Mouse (Mus musculus) layer of hippocampus, postnatal 14 days (tissue): Measurements from ENCODE around the gene Kif26a. TPM values are rescaled to one million over a fixed set of nuclear protein-coding genes. Genes with fewer than 3 reads are reported as not detected.
A peak's percentile ranks its signal among the peaks of the same experiment; 100 is the strongest.

Experiments used
- DNase-seq, 2 experiments: peaks; one replicate each; pipeline ENCODE4 v3.0.0; 2021 to 2022; ENCODE audit warnings: low spot score in 2 of 2, mixed read lengths in 1 of 2
- long read RNA-seq, 2 experiments: library from polyadenylated mRNA; stranded (forward); transcript quantifications; one replicate each; pipeline ENCODE4 v2.0.0; 2021
- total RNA-seq, 2 experiments: library from RNA; stranded (reverse); gene quantifications; 2 replicates each; pipeline ENCODE4 v1.2.3; 2021

The Kif26a gene
- total RNA-seq = 1 to 10 TPM; 7.0 to 8.9 TPM
- long read RNA-seq, experiment 1 = 0 reads
- long read RNA-seq, experiment 2, partial matches to known transcripts = 0 of 1 reads
- long read RNA-seq, experiment 2, other reads (novel, unspliced or antisense) = 1 of 1 reads

DNA sequence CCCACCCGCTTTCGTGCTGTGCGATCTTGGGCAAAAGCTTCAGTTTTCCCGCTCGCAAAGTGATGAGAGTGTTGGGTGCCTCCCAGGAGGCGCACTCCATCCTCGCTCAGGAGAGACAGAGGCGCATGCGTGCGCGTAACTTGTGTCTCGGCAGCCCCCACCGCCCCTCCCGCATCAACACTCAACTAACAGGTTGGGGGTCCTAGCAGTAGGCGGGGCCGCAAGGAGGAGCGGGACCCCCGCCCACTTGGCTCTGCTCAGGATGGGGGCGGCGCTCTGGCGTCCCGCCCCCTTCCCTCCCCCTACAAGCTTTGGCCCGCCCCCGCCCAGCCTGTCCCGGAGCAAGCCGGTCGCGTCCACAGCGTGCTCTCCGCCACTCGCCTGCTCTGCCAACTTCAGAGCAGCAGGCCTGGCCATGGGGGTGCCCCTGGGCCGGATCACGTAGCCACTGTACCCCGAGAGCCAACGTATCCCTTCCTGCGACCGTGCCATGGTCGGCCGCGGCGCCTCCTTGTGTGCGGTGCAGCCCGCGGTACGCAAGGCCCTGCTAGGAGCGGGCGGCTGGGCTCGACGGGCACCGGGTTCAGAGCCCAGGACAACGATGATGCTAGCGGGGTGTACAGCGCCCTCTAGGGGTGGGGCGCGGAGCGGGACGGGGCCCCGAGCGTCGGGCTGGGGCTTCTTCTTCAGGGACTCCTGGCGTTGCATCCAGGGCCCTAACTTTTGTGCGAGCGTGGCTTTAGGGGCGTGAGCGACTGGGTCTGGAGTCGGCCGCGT lies at the start of gene Kif26a:
Gene Kif26a, plus strand, starts transcription at position 334 of the 777 bp plus-strand sequence.
- DNase-seq = no peak

DNA sequence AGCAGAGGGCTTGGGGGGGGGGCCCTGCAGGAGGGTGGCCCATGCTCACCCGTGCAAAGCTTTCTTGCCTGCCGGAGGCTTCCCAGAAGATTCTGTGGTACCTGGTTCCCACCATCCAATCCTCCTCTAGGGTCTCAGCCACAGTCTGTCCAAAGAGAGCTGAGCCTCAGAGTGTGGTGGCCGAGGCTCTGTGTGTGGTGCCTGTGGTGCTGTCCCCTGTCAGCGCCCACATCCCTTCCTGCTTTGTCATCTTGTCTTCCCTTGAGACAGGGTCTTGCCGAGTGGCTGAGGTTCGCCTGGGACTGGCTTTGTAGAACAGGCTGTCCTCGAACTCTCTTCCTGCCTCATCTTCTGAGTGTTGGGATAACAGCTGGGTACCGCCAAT lies 49.3 kb upstream of the Kif26a start:
- DNase-seq = no peak

DNA sequence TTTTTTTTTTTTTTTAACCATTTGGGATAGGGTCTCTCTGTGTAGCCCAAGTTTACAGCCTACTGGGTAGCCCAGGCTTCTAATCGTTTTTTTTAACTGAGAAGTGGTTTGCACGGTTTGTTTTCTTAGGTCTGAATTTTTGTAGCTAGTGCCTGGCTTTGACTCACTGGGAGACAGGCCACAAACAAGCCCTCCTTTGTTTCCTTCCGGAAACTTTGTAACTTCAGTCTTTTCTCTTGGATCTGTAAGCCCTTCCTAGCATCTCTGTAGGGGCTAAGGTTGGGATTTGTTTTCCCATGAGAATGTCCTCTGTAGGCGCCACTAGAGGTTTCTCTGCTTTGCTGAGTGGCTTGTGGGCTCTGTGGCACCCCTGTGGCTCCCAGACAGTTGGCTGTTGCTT lies 45.9 kb upstream of the Kif26a start:
- no peak for DNase-seq

DNA sequence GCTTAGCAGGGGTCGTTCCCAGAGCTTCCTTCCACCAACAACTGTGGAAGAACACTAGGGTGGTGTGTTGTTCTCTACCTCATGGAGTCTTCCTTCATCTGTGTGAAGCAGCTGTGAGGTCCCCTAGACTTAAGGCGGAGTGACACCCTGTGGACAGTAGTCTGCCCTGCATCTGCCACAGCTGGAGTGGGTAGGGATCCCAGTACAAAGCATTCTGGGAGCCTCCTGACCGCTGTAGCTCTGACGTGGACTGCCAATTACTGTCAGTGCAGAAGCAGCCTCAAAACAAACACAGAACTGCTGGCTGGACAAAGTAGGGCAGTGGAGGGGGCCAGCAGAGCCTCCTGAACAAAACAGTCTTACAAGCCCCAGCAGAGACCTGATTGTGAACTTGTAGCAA lies 45.0 kb upstream of the Kif26a start:
- peak in 1 of 2 experiments; percentile 16 for DNase-seq

DNA sequence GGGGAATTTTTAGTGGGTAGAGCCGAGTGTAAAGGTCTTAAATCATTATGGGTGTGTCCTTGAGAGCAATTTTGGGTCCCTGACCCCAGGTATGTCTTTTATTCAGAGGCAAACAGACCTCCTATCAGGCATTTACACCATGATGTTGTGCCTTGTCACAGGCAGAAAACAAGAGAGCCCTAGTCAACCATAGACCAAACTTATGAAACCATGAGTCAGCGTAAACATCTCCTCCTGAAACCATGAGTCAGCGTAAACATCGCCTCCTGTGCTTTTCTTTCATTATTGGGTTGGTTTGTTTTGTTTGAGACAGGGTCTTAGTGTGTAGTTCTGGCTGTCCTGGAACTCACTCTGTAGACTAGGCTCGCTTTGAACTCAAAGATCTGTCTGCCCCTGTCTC lies 42.8 kb upstream of the Kif26a start:
- no peak for DNase-seq

DNA sequence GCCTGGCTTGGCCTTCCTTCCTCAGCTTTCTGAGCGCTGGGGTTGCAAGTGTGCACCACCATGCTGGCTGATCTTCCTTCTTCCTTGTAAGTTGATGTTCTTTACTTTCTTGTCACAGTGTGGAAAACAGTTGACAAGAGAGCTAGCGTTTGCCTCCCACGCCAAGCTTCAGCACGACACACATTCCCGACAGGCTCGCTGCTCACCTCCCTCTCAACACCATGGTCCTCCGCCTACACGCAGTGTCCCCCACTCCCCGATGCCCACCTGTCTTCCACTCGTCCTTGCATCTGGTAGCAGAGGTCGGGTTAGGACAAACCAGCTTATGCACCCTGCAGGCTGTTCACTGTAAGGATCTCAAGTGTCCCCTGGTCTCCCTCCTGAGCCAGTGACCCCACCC lies 41.1 kb upstream of the Kif26a start:
- no peak for DNase-seq

DNA sequence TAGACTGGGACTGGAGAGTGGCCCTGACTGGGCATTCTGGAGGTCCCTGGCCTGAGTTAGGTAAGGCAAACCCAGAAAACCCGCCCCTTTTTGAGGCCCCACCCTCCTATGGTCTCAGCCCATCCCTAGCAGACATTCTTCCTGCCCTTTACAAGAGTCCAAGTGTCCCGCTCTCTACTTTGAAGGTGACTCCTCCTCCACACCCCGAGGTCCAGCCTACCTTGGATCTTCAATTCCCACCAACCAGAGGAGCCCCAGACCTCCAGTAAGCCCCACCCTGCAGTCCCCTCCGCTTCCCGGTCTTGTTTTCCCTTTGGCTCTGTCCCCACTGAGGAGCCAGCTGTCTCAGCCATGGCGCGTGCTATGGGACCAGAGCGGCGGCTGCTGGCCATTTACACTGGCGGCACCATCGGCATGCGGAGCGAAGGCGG lies 39.5 kb upstream of the Kif26a start, which contains the start of gene Aspg:
Gene Aspg, plus strand, starts transcription at position 139 of the 431 bp plus-strand sequence.
- no peak for DNase-seq

DNA sequence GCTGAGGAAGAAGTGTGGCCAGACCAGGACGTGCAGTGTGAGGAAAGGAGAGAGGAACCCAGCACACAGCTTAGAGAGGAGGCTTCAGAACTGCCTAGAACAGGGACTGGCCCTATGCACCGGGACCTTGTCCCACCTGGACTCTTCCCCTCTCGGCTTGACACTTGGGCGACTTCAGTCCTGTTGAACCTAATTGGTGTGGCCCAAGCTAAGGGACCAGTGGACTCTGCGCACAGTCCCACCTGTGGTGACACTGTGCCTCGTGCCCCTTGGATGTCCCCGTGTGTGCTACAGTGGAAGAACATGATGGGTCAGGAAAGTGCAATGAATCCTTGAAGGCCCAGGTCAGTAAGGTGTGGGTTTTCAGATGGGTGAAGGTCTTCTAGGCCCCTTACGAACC lies 38.3 kb upstream of the Kif26a start:
- DNase-seq = no peak

DNA sequence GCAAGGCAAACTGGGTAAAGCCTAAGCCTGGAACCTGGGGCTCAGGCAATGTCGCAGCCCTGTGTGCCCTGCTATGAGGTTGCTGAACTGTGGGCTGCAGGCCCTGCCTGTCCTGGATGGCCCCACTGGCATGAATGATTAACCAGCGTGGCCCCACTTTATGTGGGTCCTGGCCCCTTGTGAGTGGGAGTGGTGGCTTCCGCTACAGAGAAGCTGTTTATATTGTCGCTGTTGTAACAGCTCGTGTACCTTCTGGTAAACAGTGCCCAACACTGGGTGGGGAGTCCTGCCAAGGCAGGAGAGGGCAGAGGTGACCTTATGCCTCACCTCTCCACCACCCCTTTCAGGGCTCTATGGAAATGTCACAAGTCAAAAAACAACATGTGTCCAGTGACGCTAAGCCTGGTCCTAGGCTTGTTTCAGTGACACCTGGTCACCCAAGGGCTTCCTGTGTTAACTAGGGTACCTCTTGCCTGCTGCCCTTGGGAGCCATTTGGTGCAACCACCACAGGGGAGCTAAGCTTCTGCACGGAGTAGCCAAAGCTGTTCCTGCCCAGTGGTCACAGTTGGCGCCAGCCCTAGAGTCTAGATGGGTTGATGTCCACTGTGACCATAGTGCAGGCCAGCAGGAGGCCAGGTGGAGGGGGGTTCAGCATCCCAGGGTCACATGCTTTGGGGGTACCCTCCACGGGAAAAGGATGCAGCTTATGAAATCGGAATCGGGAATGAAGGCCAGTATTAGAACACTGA lies 37.1 kb upstream of the Kif26a start:
- DNase-seq = no peak

DNA sequence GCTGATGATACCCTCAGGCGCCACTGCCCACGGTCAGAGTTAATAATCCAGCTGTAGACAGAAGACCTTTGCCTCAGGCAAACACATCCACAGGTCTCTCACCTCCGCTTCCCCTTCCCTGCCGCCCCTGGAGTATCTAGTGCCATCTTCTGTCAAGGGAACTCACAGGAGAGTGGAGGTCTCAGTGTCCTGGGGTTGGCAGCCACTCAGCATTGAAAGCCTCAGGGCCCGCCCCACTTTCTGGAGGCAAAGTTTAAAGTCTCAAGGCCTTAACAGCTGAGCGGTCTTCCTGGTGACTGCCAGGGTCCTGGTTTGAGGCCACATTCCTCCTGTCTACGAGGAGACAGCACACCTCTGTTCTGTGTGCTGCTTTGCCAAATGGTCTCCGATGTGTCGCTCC lies 36.3 kb upstream of the Kif26a start:
- no peak for DNase-seq

DNA sequence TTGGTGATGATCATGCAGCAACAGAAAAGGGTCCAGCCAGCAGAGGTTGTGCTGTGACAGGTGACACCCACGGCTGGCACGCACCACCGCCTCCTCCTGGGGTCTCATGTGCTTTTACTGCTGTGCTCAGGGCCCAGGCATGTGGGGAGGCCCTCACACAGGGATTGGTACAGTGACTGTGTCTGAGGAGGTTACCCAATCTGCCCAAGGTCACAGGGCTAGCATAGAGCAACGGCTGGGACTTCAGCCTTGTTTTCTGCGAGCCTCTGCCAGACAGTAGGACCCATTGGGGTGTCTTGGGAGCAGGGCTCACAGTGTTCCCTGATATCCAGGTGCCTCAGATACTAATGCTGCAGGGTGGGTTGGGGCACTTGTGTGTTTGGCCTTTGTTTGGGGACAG lies 34.7 kb upstream of the Kif26a start:
- DNase-seq = no peak

DNA sequence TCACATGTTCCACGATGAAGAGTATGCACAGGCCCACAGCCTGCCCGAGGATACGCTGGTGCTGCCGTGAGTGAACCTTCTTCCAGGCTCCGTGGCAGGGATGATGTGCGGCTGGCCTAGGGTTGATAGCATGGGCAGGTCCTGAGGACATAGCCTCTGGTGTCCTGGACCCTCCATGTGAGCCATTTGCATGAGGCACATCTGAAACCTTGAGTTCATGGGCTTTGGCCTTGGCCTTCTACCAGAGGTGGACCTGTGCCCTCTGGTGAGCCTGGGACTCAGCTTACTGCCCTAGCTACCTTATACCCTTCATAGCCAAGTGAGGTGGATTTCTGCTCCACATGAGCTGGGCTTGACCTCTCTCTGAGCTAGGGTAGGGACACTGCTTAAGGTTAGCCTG lies 33.8 kb upstream of the Kif26a start:
- DNase-seq = no peak

DNA sequence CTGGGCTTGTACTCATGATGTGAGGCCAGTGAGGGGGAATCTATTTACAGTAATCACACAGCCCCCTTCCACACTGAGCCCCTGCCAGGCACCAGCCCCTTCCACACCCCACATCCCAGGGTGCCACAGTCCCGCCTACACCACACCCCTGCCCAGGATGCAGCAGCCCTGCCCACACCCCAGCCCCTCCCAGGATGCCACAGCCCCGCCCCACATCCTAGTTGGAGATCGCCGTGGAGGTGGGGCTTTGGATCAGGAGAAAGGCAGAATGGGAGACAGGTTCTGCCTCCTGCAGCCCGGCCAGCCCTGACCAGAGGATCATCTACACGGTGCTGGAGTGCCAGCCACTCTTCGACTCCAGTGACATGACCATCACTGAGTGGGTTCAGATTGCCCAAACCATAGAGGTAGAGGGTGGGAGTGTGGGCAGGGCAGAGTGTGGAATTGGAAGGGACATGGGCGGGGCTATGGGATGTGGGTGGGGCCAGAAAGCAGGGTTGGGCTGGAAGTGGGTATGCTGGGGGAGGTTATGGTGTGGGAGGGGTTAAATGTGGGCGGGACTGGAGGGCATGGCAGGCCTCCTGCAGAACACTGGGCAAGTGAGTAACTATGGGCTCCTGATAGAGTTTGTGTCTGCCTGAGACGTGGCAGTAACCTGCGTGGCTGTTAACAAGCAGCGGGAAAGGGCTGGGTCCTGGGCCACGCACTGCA lies 33.2 kb upstream of the Kif26a start:
- DNase-seq = no peak

DNA sequence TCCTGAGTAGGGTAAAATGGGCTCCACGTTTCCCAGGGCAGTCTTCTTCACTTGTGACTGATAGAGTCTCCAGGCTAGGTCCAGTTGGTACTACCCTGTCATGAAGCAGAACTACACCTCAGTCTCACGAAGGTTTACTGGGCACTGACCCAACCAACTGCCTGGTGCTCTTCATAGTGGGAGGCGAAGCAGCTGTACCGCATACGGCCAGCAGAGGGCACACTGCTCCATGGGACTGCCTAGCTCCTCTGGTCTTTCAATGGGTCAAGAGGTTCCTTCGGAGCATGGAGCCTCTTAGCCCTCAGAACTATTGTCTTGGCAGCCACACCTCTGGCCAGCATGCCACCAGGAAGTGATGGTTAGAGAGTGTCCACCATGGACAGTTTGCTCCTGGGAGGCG lies 32.3 kb upstream of the Kif26a start:
- peak; percentile 78 to 84 for DNase-seq

DNA sequence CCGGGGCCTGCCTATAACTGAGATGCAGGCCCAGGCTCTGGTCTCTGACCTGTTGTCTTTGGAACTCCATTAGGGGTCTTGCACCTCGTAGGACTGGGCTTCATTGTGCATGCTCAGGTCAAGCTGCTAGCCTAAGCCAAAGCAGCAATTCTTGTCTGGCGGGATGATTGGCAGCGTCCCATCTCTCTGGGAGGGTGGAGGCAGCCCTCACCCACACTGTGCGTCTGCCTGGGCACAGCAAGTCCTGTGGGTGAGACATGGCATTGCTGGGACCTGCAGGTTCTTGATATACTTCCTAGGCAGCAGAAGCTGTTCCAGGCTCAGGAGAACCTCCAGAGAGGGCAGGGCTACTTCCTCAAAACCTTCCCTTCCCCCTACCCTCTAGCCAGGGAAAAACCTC lies 29.0 kb upstream of the Kif26a start:
- no peak for DNase-seq

DNA sequence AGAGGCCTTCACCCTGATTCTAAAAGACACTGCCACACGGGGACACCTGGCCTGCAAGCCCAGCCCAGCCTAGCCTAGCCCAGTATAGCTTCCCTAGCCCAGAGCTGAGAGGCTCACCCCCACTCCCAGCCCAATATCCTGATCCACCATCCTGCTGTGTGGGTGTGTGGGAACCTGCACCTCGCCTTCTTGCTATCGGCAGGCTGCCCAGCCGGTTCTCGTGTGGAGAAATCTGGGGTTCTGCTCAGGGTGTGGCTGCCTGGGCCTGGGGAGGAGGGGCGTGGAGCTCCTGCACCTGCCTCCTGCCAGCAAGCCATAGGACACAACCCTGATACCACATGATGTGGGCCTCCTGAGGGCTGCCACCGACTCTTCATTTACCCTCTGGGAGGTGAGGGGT lies 28.4 kb upstream of the Kif26a start:
- DNase-seq = peak; percentile 38 to 50

DNA sequence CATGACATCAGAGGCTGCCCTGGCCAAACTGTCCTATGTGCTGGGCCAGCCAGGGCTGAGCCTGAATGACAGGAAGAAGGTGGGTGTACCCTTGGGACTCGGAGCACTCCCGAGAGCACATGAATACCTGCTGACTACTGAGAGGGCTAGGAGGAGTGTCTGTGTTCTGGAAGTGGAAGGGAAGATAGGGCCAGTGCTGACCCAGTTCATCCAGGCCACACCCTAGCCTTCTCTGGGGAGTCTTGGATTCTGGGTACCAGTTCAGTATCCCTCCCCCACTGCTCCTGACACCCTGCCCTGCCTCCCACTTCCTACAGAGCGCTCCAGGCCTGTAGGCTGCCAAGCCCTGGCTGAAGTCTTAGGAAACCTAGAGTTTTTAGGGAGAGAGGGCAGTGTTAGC lies 24.8 kb upstream of the Kif26a start:
- DNase-seq = no peak

DNA sequence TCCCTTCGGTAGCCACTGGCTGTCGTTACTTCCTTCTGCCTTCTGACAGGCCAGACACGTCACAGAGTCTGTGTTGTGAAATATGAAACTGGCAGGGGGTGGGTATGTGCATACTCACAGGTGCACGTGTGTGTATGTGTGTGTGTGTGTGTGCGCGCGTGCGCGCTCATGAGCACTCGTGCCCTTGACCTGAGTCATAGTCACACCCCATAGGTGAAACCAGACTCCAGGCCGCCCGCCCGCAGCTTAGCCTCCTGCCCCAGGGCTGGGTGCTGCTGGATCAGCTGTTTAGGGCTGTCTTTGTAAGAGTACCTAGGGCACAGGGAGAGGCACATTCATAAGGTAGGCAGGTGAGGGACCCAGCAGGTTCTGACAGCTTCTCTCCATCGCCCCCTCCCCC lies 20.1 kb upstream of the Kif26a start:
- DNase-seq = no peak

DNA sequence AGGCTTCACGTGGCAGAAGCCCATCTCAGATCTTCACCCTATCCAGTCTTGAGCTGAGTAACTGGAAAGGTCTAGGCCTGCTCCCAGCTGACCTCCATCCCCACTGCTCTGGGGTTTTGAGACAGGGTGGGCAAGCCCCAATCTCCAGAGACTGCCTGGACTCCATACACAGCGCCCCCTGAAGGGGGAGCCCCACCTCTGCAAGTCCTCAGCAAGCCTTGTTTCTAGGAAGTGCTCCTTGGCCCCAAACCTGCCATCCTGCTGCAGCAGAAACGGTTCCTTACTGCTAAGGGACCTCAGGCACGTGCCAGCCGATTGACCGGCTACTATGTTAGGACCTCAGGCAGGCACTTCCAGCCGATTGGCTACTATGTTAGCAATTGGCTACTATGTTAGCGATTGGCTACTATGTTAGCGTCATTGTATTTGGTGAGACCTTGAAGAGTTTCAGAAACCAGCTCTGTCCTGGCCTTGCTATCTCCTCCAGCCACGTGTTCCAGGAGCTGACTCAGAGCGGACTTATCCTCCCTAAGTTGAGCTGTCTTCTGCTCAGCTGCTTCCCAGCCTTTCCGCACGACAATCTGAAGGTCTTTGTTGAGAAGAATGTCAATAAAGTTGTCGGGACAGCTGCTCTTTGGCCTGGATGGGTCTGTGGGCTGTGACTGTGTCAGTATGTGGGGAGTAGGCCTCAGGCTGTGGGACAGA lies 18.9 kb upstream of the Kif26a start:
- no peak for DNase-seq

DNA sequence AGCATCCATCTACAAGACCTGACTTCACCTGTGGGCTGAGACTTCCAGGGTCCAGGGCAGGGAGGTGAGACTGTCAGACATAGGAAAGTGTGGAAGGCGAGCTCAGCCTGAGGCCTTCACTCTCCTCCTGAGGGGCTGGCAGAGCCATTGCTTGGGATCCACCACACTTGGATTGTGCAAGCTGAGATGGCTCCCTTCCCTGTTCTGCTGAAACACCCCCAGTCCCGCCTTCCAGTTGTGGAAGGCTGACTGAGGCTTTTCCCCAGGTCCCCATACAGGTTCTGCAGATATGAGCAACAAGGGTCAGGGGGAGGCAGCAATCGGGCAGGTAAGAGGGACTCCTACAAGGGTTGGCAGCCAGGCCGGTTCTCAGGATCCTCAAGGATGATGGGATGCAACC lies 17.5 kb upstream of the Kif26a start:
- no peak for DNase-seq

DNA sequence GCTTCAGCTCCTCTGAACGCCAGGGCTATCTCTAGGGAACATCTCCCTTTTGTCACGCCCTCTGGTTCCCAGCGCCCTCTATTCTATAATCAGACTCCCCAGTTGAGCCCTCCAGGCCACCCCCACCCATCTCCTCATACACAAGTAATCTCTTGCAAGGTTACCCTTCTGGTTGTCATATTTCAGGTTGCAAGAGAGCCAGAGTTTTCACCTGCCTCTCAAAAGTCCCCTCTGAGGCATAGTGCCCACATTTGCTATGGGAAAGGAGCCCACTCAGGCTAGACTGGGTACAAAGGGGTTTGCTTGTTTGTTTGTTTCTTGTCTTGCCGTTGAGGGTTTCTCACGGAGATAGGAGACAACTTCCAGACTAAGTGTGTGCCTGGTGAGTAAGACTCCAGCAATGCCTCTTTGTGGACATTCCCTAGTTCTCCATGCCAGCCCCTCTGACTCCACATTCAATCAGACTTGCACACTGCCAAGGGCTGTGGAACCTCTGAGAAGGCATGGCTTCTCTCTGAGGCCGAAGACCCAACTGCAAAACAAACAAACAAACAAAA lies 16.6 kb upstream of the Kif26a start:
- DNase-seq = no peak
